Mouse (Mus musculus): ENCODE data around the gene Jag1. TPM values are rescaled to one million over a fixed set of nuclear protein-coding genes. Genes with fewer than 3 reads are reported as not detected.

Gene Jag1
- polyA plus RNA-seq, 1 experiment: not detected

DNA sequence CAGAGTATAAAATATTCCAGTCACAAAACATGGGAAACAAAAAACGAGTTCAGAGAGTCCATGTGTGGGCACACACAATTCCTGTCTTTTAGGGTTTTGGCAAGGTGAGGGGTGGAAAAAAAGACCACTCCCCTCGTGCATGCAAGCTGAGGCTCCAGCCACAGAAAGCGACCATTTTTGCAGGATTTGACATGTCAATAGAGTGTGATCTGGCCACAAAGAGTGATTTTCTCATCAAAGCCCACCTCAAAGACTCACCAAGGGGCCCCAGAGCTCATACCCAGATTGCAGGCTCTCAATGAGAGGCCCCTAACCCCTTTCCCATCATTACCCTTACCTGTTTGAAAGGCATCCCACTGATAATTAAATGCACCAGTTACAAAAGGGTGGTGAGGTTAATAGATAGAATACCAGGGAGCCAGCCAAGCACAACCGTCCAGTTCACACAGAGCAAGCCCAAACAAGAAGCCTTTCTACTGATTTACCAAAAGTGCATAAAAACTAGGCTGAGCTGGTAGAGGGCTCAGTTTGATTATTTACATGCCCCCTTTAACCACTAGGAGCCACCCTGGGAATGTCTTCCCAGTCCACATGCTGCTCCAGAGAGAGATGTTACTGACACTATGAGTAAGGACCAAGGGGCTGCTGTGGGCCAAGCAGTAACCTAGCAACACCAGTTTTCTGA is 6.1 kb downstream of the Jag1 start:
- TF ChIP-seq GATA1 (IDR thresholded peaks at IDR 0.05; ENCODE audit: low read length): no peak

DNA sequence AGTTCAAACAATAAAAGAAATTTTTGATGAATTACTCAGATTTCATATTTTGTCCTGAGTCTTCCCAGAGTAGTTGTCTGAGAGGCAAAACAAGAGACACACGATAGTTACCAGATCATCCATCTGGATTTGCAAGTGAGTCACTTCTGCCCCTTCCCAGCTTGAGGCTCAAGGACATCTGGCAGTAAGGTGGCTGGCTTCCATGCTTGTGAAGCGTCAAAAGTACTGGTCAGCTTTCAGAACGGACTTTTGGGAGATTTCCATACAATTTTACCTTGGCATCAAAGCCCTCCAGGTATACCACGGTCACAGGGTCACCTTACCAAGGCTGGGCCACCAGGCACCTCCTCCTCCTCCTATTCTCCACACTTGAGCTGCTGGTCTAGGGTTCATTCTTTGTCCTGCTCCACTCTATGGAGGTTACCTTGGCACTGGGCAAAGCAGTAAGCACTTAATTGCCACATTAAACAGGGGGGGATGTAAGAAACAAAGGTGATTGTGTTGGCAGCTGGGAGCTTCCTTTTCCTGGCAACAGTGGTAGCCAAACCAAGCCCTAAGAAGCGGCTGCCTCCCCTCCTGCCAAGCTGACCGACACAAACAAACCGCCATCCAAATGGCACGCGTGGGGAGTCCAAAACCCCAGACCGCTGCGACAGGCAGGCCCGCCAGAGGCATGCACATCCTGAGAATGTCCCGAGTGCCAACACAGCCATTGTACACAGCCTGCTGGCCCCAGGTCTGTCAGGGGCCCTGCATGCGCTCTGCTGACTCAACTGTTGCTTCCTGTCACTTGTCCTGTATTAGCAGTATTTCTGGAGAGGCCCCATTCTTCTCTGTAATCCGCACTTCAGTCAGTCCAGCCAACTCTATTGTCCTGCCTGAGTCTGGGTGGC is 6.9 kb downstream of the Jag1 start:
- TF ChIP-seq GATA1 (IDR thresholded peaks at IDR 0.05; ENCODE audit: low read length): no peak

DNA sequence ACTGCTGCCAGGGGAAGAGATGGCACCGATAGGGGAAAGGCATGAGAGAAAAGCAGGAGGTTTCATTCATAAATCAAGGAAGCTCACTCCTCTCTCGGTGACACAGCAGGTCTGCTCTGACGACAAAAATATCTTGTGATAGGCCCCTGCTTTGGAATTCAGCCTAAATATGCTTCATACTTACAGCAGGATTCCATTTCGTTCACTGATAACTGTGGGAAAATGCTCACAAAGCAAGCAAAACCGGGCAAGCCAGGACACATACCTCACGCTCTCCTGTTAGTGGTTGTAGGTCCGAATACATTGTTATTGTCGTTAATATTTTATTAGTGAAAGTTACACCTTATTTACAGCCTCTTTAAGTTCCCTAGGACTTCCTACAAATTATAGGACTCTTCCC is 8.5 kb downstream of the Jag1 start:
- no peak for TF ChIP-seq GATA1 (IDR thresholded peaks at IDR 0.05; ENCODE audit: low read length)

DNA sequence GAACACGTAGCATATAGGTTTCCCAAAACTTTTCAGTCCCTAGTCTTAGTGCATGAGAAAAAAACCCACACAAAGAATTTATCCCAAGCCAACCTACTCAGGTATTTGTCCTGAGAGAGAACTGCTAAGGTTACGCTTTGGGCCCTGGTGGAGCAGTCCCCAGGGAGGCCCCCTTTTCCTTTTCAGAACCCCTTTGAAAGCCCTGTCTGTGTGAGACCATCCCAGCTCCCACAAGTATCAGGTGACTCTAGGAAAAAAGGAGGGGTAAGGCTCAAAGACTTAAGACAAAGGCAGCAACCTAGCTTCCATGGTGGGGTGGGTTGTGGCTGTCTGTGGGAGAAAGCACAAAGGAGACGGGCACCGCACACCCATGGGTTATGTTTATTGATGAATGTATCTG is 9.2 kb downstream of the Jag1 start:
- no peak for TF ChIP-seq GATA1 (IDR thresholded peaks at IDR 0.05; ENCODE audit: low read length)

DNA sequence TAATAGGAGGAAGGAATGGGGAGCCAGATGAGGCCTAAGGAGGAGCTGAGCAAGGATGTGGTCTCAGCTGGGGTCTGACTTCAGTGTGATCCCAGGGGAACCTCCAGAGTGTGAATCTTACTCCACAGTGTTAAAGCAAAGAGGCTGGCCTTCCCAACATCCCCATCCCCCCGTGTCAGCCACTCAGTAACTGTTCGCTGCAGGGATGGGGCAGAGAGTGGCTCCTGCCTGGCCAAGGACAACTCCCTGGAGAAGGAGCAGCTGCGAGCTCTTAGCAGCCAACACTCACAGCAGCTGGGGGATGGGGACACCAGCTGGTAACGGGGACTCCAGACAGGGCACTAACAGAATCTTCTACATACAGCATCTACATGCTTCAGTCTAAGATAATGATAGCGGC is 15.4 kb downstream of the Jag1 start:
- no peak for TF ChIP-seq GATA1 (IDR thresholded peaks at IDR 0.05; ENCODE audit: low read length)

DNA sequence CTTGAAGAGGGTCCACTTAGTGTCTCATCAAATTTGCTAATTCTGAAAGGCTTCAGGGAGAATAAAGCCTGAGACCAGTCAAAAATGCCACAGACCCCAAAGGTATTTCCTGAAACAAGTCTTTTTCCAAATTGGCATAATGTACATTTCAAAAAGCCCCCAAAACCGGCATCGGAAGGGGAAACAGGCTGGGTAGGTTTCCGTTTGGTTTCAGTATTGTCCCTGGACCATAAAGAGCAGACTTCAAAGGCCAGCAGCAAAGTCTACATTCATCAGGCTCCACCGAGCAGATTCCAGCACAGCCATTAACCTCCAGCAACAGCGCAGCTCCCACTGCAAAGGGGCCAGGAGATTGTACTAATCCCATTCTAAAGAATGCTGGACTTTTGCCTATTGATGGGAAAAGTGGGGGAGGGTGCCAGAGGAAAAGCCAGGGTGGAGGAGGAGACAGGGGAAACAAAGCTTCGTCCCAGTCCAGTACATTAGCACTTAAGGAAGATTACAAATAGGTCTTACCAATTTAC is 17.2 kb downstream of the Jag1 start:
- no peak for TF ChIP-seq GATA1 (IDR thresholded peaks at IDR 0.05; ENCODE audit: low read length)

DNA sequence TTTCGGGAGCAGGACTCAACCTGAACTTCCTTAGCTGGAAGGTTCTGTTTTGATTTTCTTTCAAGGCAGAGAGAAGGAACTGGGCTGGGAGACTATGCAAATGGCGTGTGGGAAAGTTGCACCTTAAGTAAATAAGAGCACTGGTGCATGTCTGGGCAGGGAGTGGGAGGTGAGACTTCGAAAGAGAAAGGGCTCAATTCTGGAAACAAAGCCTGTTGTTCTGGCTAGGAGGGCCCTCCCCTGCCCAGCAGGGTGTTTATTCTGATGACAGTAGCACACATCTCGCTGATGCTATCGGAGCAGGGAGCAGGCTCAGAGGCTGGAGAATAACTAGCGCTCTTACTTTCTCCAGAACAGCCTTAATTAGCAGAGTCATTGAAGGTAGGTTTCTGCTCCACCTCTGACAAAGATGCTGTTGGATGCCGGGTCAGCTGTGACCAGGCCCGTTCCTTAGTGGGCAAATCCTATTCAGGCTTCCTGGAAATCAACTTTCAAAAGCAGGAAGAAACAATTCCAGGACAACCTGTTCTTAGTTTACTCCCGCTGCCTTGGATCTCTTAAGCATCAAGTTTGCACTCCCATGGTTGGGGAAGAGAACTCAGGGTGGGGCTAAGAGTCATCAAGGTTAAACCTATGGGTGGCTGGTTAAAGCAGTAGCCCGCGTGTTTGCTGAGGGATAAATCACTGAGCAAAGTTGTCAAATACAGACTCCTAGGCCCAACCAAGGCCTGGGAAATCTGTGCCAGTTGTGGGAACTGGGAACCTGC is 18.0 kb downstream of the Jag1 start:
- no peak for TF ChIP-seq GATA1 (IDR thresholded peaks at IDR 0.05; ENCODE audit: low read length)

DNA sequence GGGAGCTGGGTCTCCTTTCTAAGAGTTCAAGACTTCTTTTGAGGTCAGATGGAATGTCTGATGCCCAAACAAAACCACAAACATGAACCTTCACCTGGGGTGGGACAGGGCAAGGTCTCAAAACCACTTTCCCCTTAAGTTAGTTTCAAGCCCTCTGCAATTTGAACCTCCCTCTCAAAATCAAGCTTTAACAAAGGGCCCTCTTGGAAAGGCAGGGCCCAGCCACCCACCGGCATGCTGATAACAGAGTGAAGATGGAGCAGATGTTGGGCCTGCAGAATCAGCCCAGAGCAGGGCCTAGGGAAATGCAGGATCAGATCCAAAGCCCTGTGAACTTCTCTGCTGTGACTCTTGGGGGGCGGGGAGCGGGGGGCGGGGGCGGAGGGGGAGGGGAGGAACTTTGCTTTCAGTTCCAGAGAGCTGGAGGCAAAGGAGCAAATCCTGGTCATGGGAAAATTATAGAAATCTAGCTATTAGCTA is 19.4 kb downstream of the Jag1 start:
- no peak for TF ChIP-seq GATA1 (IDR thresholded peaks at IDR 0.05; ENCODE audit: low read length)

DNA sequence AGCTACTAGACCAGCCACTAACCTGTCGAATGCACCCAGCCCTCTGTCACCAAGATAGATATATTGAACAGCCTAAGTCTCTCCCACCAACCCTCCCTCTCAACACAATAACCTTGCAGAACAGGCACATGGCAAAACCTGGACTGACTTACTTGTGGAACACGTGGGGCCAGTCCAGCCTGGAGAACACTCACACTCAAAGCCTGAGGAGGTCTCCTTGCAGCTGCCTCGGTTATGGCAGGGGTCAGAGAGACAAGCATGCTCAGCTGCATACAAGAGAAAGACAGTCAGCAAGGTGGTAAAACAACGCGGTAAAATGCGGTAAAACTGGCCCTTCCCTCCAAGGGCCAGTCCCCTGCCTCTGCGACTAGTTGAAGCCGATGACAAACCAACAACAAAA is 22.1 kb downstream of the Jag1 start:
- TF ChIP-seq GATA1 (IDR thresholded peaks at IDR 0.05; ENCODE audit: low read length): no peak

DNA sequence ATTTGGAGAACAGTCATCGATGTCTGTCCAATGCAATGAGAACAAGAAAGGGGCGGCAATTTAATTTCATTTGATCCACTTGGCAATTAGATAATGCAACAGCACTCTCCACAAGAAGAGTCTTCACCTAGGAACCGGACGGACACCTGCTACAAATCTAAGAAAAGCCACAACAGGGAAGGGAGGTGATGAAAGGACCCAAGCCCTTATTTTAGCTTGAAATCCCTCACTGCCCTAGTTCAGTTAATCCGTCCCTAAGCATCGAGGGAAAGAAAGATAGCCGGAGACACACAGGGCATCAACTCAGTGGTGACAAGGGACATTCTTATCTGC is 23.2 kb downstream of the Jag1 start:
- TF ChIP-seq GATA1 (IDR thresholded peaks at IDR 0.05; ENCODE audit: low read length): no peak

DNA sequence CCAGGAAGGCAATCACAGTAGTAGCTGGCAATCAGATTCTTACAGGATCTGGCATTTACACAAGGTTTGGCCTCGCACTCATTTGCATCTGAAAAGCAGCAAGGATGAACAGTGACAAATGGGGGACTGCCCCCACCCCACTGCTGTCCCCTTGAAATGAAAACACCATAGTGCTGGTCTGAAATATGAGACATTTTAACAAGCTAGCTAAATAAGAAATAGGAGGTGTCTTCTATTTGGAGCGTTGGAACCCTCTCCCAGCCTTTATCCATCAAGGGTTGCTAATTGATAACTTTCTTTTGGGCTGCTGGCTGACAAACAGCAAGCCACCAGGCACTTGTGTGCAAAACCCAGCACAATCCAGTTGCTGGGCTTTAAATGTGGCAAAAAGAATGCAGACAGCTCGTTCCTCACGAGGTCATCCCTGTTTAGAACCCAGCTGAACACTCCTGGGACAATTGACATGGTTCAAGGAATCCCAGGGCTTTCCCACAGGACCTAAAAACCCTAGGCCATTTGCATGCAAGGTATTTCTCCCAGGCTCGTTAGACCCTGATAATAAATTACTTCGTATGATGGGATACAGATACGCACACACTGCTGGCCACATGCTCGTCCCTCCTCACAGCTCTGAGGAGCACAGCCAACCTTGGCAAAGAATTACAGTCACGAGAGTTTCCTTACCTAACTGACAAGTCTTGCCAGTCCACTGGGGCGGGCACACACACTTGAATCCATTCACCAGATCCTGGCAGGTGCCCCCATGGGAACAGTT is 23.7 kb downstream of the Jag1 start:
- TF ChIP-seq GATA1 (IDR thresholded peaks at IDR 0.05; ENCODE audit: low read length): no peak

DNA sequence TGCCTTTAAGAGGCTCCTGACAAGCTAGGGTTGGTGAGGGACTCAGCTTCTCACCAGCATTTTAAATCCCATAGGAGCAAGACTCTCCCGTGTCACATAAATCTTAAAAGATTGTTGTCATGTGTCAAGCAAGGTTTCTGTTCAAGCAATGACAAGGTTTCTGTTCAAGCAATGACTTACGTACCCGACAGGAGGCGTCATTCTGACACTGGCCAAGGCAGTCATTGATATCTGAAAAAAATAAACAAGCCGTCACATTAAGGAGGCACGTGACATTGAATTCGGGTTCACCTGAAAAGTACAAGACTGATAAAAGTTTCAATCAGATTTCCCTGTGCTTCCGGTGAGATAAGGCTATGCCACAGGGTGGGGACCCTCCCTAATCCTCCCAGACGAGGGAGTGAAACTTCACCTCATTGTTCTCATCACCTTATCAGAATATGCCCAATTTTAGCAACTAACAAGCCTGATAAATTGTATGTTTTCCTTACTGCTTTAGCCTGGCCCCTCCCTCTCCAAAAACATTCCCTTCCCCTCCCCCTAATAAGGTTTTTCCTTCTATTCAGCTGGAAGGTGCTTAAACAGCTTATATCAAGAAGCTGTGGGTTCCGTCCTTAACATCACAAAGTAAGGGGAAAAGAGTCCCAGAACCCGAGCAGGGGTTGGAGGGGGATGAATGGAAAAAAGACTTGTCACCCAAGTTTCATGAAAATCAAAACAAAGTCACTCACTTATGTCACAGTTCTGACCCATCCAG is 24.5 kb downstream of the Jag1 start:
- TF ChIP-seq GATA1 (IDR thresholded peaks at IDR 0.05; ENCODE audit: low read length): no peak

DNA sequence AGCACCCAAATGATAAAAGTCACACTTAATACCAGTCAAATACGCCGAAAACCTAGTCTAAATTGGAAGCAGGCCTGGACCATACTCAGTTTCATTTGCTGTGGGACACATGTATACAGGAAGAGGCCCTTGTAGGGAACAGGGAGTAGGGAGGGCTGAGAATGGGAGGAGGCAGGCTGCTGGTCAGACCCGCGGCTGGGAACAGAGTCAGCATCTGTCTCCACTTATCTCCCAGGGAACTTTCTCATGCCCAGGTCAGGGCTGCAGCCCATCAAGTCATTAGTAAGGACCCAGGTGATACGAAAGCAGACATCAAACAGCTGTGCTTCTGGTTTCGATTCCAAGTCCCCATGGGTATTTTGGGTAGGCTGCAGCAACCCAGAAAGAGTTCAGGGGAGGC is 28.7 kb downstream of the Jag1 start:
- no peak for TF ChIP-seq GATA1 (IDR thresholded peaks at IDR 0.05; ENCODE audit: low read length)

DNA sequence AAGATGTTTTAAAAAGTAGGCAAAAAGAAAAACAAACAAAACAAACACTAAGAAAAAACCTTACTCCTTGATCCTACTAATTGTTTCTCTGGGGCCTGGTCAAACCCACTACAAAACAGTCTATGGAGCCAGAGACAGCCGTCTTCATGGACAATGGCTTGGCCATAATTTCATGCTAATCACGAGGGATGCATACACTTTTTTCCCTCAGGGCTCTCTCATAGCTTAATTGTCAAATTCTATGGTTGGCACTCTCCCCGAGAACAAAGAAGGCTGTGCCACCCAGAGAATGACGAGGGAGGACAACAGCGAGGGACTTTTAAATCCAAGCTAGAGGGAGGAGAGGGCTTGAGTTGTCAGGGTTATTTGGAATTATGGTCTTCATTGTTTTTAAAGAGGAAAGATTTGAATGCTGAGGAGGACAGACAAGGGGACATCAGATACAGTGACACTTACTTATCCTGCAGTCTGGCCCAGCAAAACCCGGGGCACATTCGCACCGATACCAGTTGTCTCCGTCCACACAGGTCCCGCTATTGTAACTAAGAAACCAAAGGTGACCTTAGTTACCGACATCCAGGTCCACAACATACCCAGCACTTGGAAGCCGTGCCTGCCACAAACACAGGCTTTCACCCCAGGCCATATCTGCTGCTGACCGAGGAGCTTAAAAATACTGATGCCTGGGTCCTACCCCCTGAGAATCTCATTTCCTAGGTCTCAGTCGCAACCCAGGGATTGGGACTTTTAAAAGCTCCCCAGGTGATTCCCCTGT is 29.6 kb downstream of the Jag1 start:
- no peak for TF ChIP-seq GATA1 (IDR thresholded peaks at IDR 0.05; ENCODE audit: low read length)

All from G1E-ER4 (cell line).